Mouse (Mus musculus): ENCODE measurements around the gene Siva1. TPM values are rescaled to one million over a fixed set of nuclear protein-coding genes. Genes with fewer than 3 reads are reported as not detected.

Gene Siva1
- 74.5 and 78.9 TPM in 2 replicates for polyA plus RNA-seq (2021; fragmentation: Nextera tagmentation)
- long read RNA-seq, experiment 1, transcript Siva1-201 (4 exons, 924 nt): major isoform, 38 of 45 reads
- long read RNA-seq, experiment 1, partial matches to known transcripts: 0 of 45 reads
- long read RNA-seq, experiment 1, other reads (novel, unspliced or antisense): 5 of 45 reads
- long read RNA-seq, experiment 2, transcript Siva1-201 (4 exons, 924 nt): major isoform, 9 of 14 reads
- long read RNA-seq, experiment 2, partial matches to known transcripts: 2 of 14 reads
- long read RNA-seq, experiment 2, other reads (novel, unspliced or antisense): 0 of 14 reads

GRCm38 (mm10) chr12:112644180-112644854 is at the start of gene Siva1:
Gene Siva1 (plus strand): TSS chr12:112644679.

GRCm38 (mm10) chr12:112619686-112620353 is 24.7 kb upstream of the Siva1 start, which contains the start of gene Adssl1:
Gene Adssl1 (plus strand): TSS chr12:112620045.

GRCm38 (mm10) chr12:112674132-112675011 is 29.9 kb downstream of the Siva1 start, which contains the start of gene Akt1:
Gene Akt1 (minus strand): TSS chr12:112674884.

GRCm38 (mm10) chr12:112678555-112679026 is 34.1 kb downstream of the Siva1 start, which contains the start of gene Zbtb42:
Gene Zbtb42 (plus strand): TSS chr12:112678828.

Small RNA genes lying within 50 kb of the gene (microRNA-seq; reads per million reads assigned to microRNA genes)
- gene Mir6939: 2.1 reads per million, percentile 3 among the genes with 10 or more reads in this experiment

Other genes starting within 250 kb of the Siva1 start
- gene A530016L24Rik, start 155.2 kb upstream of the Siva1 start, polyA plus RNA-seq (2021; fragmentation: Nextera tagmentation): 0.14 TPM in 1 of 2 replicates, not detected in the other
- gene Tmem179, start 127.9 kb upstream of the Siva1 start, polyA plus RNA-seq (2021; fragmentation: Nextera tagmentation): 121 and 138 TPM in 2 replicates
- 29.0 and 29.4 TPM in 2 replicates for gene Inf2, start 55.9 kb upstream of the Siva1 start, polyA plus RNA-seq (2021; fragmentation: Nextera tagmentation)
- 17.2 and 23.0 TPM in 2 replicates for gene Adssl1, start 24.6 kb upstream of the Siva1 start, polyA plus RNA-seq (2021; fragmentation: Nextera tagmentation)
- gene Akt1, start 30.2 kb downstream of the Siva1 start, polyA plus RNA-seq (2021; fragmentation: Nextera tagmentation): 23.4 and 25.7 TPM in 2 replicates
- 0.41 and 1.1 TPM in 2 replicates for gene Zbtb42, start 34.1 kb downstream of the Siva1 start, polyA plus RNA-seq (2021; fragmentation: Nextera tagmentation)
- 21.7 and 22.6 TPM in 2 replicates for gene Cep170b, start 75.8 kb downstream of the Siva1 start, polyA plus RNA-seq (2021; fragmentation: Nextera tagmentation)
- gene Pld4, start 116.0 kb downstream of the Siva1 start, polyA plus RNA-seq (2021; fragmentation: Nextera tagmentation): 13.5 and 14.2 TPM in 2 replicates
- gene Ahnak2, start 158.0 kb downstream of the Siva1 start, polyA plus RNA-seq (2021; fragmentation: Nextera tagmentation): 0.48 and 0.50 TPM in 2 replicates
- gene Clba1, start 164.3 kb downstream of the Siva1 start, polyA plus RNA-seq (2021; fragmentation: Nextera tagmentation): 17.9 and 18.4 TPM in 2 replicates
- 11.4 and 13.2 TPM in 2 replicates for gene Cdca4, start 184.7 kb downstream of the Siva1 start, polyA plus RNA-seq (2021; fragmentation: Nextera tagmentation)
- gene Gpr132, start 223.5 kb downstream of the Siva1 start, polyA plus RNA-seq (2021; fragmentation: Nextera tagmentation): not detected in 2 replicates